Mouse (Mus musculus) left cerebral cortex, postnatal 14 days (tissue): ENCODE measurements around the gene Ly6g6d. TPM values are rescaled to one million over a fixed set of nuclear protein-coding genes. Genes with fewer than 3 reads are reported as not detected.

Experiments used
- DNase-seq, 2 experiments: peaks; one replicate each; pipeline ENCODE4 v3.0.0; 2021 to 2022; ENCODE audit warnings: low spot score in 2 of 2, mixed read lengths in 1 of 2
- intact Hi-C: fragments of 180-260 bp; cut with DNase I; formaldehyde crosslinking; loops from one replicate; pipeline ENCODE4 v1.15.1; 2025
- total RNA-seq, 2 experiments: library from RNA; stranded (reverse); gene quantifications; 2 replicates each; pipeline ENCODE4 v1.2.3; 2021

The Ly6g6d gene
- total RNA-seq, 2 experiments from 2014 or later: 1.2 TPM; not detected in 1

- intact Hi-C loops: no loop called here
- no peak for DNase-seq
Measured at GRCm38 (mm10) chr17:35031272-35031671, 46.6 kb downstream of the Ly6g6d start.

- intact Hi-C loops: no loop called here
Measured at GRCm38 (mm10) chr17:35029691-35030532, 48.0 kb downstream of the Ly6g6d start.

GRCm38 (mm10) chr17:35028315-35028714 lies 49.5 kb downstream of the Ly6g6d start:
- no peak for DNase-seq
- intact Hi-C loops: no loop called here

More at GRCm38 (mm10) chr17:35029691-35030532, 48.0 kb downstream of the Ly6g6d start:
- DNase-seq: no peak

- intact Hi-C loops: no loop called here
- peak; percentile 41 to 60 for DNase-seq
Measured at GRCm38 (mm10) chr17:35027277-35028068, 50.4 kb downstream of the Ly6g6d start, which contains the start of gene Sapcd1. Sapcd1 (minus strand) TSS chr17:35028016.

GRCm38 (mm10) chr17:35026206-35026605 lies 51.7 kb downstream of the Ly6g6d start:
- intact Hi-C loops: no loop called here
- no peak for DNase-seq

- no peak for DNase-seq
- intact Hi-C loops: no loop called here
Measured at GRCm38 (mm10) chr17:35024691-35025488, 53.0 kb downstream of the Ly6g6d start.

GRCm38 (mm10) chr17:35024261-35024660 lies 53.6 kb downstream of the Ly6g6d start:
- no peak for DNase-seq
- intact Hi-C loops: no loop called here

- DNase-seq: no peak
- intact Hi-C loops: no loop called here
Measured at GRCm38 (mm10) chr17:35023756-35024155, 54.1 kb downstream of the Ly6g6d start.

- intact Hi-C loops: no loop called here
- no peak for DNase-seq
Measured at GRCm38 (mm10) chr17:35023221-35023620, 54.6 kb downstream of the Ly6g6d start.

- intact Hi-C loops: no loop called here
- DNase-seq: no peak
Measured at GRCm38 (mm10) chr17:35022541-35023060, 55.3 kb downstream of the Ly6g6d start.

GRCm38 (mm10) chr17:35021842-35022477 lies 55.9 kb downstream of the Ly6g6d start:
- no peak for DNase-seq
- intact Hi-C loops: loop anchor here (1.0 to 2.0 kb wide), 2 partner anchors 37 to 85 kb away; partner anchors contain the start of gene Ddah2

Other genes starting within 250 kb of the Ly6g6d start
- gene Stk19, start 241.1 kb downstream of the Ly6g6d start, total RNA-seq: 10 to 100 TPM; 58.2 to 59.3 TPM
- 10 to 100 TPM; 33.5 to 35.8 TPM for gene Dxo, start 241.0 kb downstream of the Ly6g6d start, total RNA-seq
- gene Skiv2l, start 227.9 kb downstream of the Ly6g6d start, total RNA-seq: 10 to 100 TPM; 68.5 to 73.1 TPM
- 10 to 100 TPM; 29.1 to 30.5 TPM for gene Nelfe, start 227.7 kb downstream of the Ly6g6d start, total RNA-seq
- under 1 TPM in 1 of 2 experiments, not detected in 1; 0.20 TPM for gene Cfb, start 215.5 kb downstream of the Ly6g6d start, total RNA-seq
- gene Zbtb12, start 198.6 kb downstream of the Ly6g6d start, total RNA-seq: 1 to 10 TPM; 5.0 to 5.1 TPM
- gene Gm20547, start 196.0 kb downstream of the Ly6g6d start, total RNA-seq: under 1 TPM in 1 of 2 experiments, not detected in 1; 0.26 TPM
- 1 to 10 TPM; 2.5 to 2.9 TPM for gene C2, start 179.8 kb downstream of the Ly6g6d start, total RNA-seq
- gene Ehmt2, start 179.6 kb downstream of the Ly6g6d start, total RNA-seq: 100 to 1,000 TPM; 166 to 171 TPM
- gene Slc44a4, start 163.6 kb downstream of the Ly6g6d start, total RNA-seq: under 1 TPM; 0.38 to 0.40 TPM
- 10 to 100 TPM; 32.1 to 32.8 TPM for gene Neu1, start 146.8 kb downstream of the Ly6g6d start, total RNA-seq
- gene Hspa1b, start 118.8 kb downstream of the Ly6g6d start, total RNA-seq: 1 to 10 TPM; 3.3 to 3.5 TPM
- gene Gm20481, start 108.2 kb downstream of the Ly6g6d start, total RNA-seq: not detected
- gene Hspa1a, start 105.9 kb downstream of the Ly6g6d start, total RNA-seq: 1 to 10 TPM; 5.5 to 6.7 TPM
- gene Hspa1l, start 105.4 kb downstream of the Ly6g6d start, total RNA-seq: under 1 TPM; 0.15 TPM
- 10 to 100 TPM; 19.9 to 25.7 TPM for gene Lsm2, start 96.2 kb downstream of the Ly6g6d start, total RNA-seq
- 10 to 100 TPM; 43.1 to 48.6 TPM for gene Vars, start 77.1 kb downstream of the Ly6g6d start, total RNA-seq
- gene Vwa7, start 61.5 kb downstream of the Ly6g6d start, total RNA-seq: under 1 TPM; 0.17 to 0.24 TPM
- gene Sapcd1, start 50.0 kb downstream of the Ly6g6d start, total RNA-seq: under 1 TPM in 1 of 2 experiments, not detected in 1; 0.92 TPM
- under 1 TPM; 0.59 to 0.75 TPM for gene Msh5, start 31.3 kb downstream of the Ly6g6d start, total RNA-seq
- gene Clic1, start 28.1 kb downstream of the Ly6g6d start, total RNA-seq: 10 to 100 TPM; 10.1 to 13.8 TPM
- gene Ddah2, start 19.0 kb downstream of the Ly6g6d start, total RNA-seq: 10 to 100 TPM; 16.9 to 19.4 TPM
- gene Ly6g6c, start 12.7 kb downstream of the Ly6g6d start, total RNA-seq: not detected
- not detected for gene Mpig6b, start 11.9 kb downstream of the Ly6g6d start, total RNA-seq
- 1 to 10 TPM; 2.4 to 2.9 TPM for gene Ly6g6e, start 1.2 kb downstream of the Ly6g6d start, total RNA-seq
- gene Ly6g6f, start 7.5 kb upstream of the Ly6g6d start, total RNA-seq: not detected
- gene Abhd16a, start 11.2 kb upstream of the Ly6g6d start, total RNA-seq: 100 to 1,000 TPM; 101 to 113 TPM
- gene Ly6g5c, start 30.2 kb upstream of the Ly6g6d start, total RNA-seq: not detected
- under 1 TPM in 1 of 2 experiments, not detected in 1; 0.59 TPM for gene Ly6g5b, start 37.4 kb upstream of the Ly6g6d start, total RNA-seq
- 10 to 100 TPM; 13.2 to 13.8 TPM for gene Gpank1, start 43.4 kb upstream of the Ly6g6d start, total RNA-seq
- gene Csnk2b, start 44.0 kb upstream of the Ly6g6d start, total RNA-seq: 100 to 1,000 TPM; 195 to 225 TPM
- 10 to 100 TPM; 24.6 TPM for gene D17H6S53E, start 48.3 kb upstream of the Ly6g6d start, total RNA-seq
- not detected for gene Apom, start 54.0 kb upstream of the Ly6g6d start, total RNA-seq
- 100 to 1,000 TPM; 285 to 306 TPM for gene Bag6, start 57.1 kb upstream of the Ly6g6d start, total RNA-seq
- 100 to 1,000 TPM; 272 to 274 TPM for gene Prrc2a, start 86.8 kb upstream of the Ly6g6d start, total RNA-seq
- gene Aif1, start 98.0 kb upstream of the Ly6g6d start, total RNA-seq: 10 to 100 TPM; 10.6 to 12.3 TPM
- gene Lst1, start 110.4 kb upstream of the Ly6g6d start, total RNA-seq: 1 to 10 TPM; 5.8 to 7.8 TPM
- gene Ltb, start 116.4 kb upstream of the Ly6g6d start, total RNA-seq: 1 to 10 TPM in 1 of 2 experiments, under 1 TPM in 1; 0.55 to 1.0 TPM
- gene Tnf, start 123.9 kb upstream of the Ly6g6d start, total RNA-seq: not detected
- under 1 TPM; 0.42 to 0.72 TPM for gene Lta, start 127.3 kb upstream of the Ly6g6d start, total RNA-seq
- not detected for gene Gm16181, start 142.8 kb upstream of the Ly6g6d start, total RNA-seq
- 100 to 1,000 TPM; 454 to 455 TPM for gene Atp6v1g2, start 155.6 kb upstream of the Ly6g6d start, total RNA-seq
- 10 to 100 TPM; 12.2 to 14.3 TPM for gene Nfkbil1, start 157.7 kb upstream of the Ly6g6d start, total RNA-seq
- 100 to 1,000 TPM; 221 to 230 TPM for gene Ddx39b, start 163.7 kb upstream of the Ly6g6d start, total RNA-seq
- gene H2-D1, start 184.7 kb upstream of the Ly6g6d start, total RNA-seq: 10 to 100 TPM; 18.1 to 18.5 TPM
- under 1 TPM; 0.48 to 0.74 TPM for gene H2-Q1, start 242.3 kb upstream of the Ly6g6d start, total RNA-seq